Mouse (Mus musculus) left cerebral cortex, postnatal 36 days (tissue): ENCODE data around the gene Il11ra1. TPM values are rescaled to one million over a fixed set of nuclear protein-coding genes. Genes with fewer than 3 reads are reported as not detected.

ENCODE experiments used
- DNase-seq, 2 experiments: peaks; one replicate each; pipeline ENCODE4 v3.0.0; 2021 to 2022; ENCODE audit warnings: low spot score in 2 of 2, mixed read lengths in 1 of 2
- intact Hi-C: fragments of 180-260 bp; cut with DNase I; formaldehyde crosslinking; loops from one replicate; pipeline ENCODE4 v1.15.1; 2025
- total RNA-seq, 2 experiments: library from RNA; stranded (reverse); gene quantifications; 2 replicates each; pipeline ENCODE4 v1.2.3; 2021

Gene Il11ra1
- total RNA-seq, 2 experiments from 2014 or later = 35.6 to 39.2 TPM

- DNase-seq = no peak
Measured at GRCm38 (mm10) chr4:41704651-41705050, 4.9 kb downstream of the Il11ra1 start.

GRCm38 (mm10) chr4:41705922-41706754 lies 6.3 kb downstream of the Il11ra1 start:
- peak in 1 of 2 experiments; percentile 7 for DNase-seq
- intact Hi-C loops = loop anchor here (5.0 kb wide), 4 partner anchors 54 to 154 kb away; partner anchors contain the start of genes Dnaic1 and Fam219a

More at GRCm38 (mm10) chr4:41704651-41705050, 4.9 kb downstream of the Il11ra1 start:
- intact Hi-C loops = loop anchor here (5.0 kb wide), 4 partner anchors 52 to 152 kb away; partner anchors contain the start of genes Dnaic1 and Fam219a

- DNase-seq = peak; percentile 74 to 80
- intact Hi-C loops = loop anchor here (1.0 to 5.0 kb wide), 5 partner anchors 55 to 239 kb away; partner anchors contain the start of genes Dnaic1 and Fam219a
Measured at GRCm38 (mm10) chr4:41707011-41707535, 7.3 kb downstream of the Il11ra1 start.

- DNase-seq = no peak
Measured at GRCm38 (mm10) chr4:41708192-41708745, 8.5 kb downstream of the Il11ra1 start.

GRCm38 (mm10) chr4:41710229-41710628 lies 10.4 kb downstream of the Il11ra1 start:
- no peak for DNase-seq
- intact Hi-C loops = no loop called here

More at GRCm38 (mm10) chr4:41708192-41708745, 8.5 kb downstream of the Il11ra1 start:
- intact Hi-C loops = loop anchor here (5.0 kb wide), 4 partner anchors 56 to 156 kb away; partner anchors contain the start of genes Dnaic1 and Fam219a

GRCm38 (mm10) chr4:41711705-41712375 lies 12.1 kb downstream of the Il11ra1 start:
- no peak for DNase-seq
- intact Hi-C loops = no loop called here

GRCm38 (mm10) chr4:41712421-41713196 lies 12.8 kb downstream of the Il11ra1 start:
- intact Hi-C loops = no loop called here

GRCm38 (mm10) chr4:41713197-41714067 lies 13.6 kb downstream of the Il11ra1 start, which contains the start of gene Rpp25l:
Gene Rpp25l, minus strand, starts transcription at chr4:41713534.
- DNase-seq = peak; percentile 81 to 86
- intact Hi-C loops = loop anchor here (1.0 kb wide), 1 partner anchor 27 kb away; no protein-coding TSS in a partner anchor

More at GRCm38 (mm10) chr4:41712421-41713196, 12.8 kb downstream of the Il11ra1 start:
- peak in 1 of 2 experiments; percentile 39 for DNase-seq

GRCm38 (mm10) chr4:41714276-41714675 lies 14.5 kb downstream of the Il11ra1 start:
- DNase-seq = peak; percentile 65 to 72
- intact Hi-C loops = loop anchor here (1.0 kb wide), 1 partner anchor 26 kb away; no protein-coding TSS in a partner anchor

- no peak for DNase-seq
- intact Hi-C loops = no loop called here
Measured at GRCm38 (mm10) chr4:41715082-41715481, 15.3 kb downstream of the Il11ra1 start.

- DNase-seq = no peak
- intact Hi-C loops = no loop called here
Measured at GRCm38 (mm10) chr4:41715596-41715995, 15.8 kb downstream of the Il11ra1 start.

- intact Hi-C loops = no loop called here
- no peak for DNase-seq
Measured at GRCm38 (mm10) chr4:41716834-41717233, 17.0 kb downstream of the Il11ra1 start.

- peak; percentile 89 to 91 for DNase-seq
- intact Hi-C loops = no loop called here
Measured at GRCm38 (mm10) chr4:41722918-41723351, 23.1 kb downstream of the Il11ra1 start, which contains the start of gene Dctn3. Gene Dctn3, minus strand, starts transcription at chr4:41723170.

GRCm38 (mm10) chr4:41726826-41727621 lies 27.2 kb downstream of the Il11ra1 start:
- DNase-seq = peak in 1 of 2 experiments; percentile 39
- intact Hi-C loops = no loop called here

GRCm38 (mm10) chr4:41731052-41731765 lies 31.4 kb downstream of the Il11ra1 start, which contains the start of gene Arid3c:
Gene Arid3c, minus strand, starts transcription at chr4:41731142.
- intact Hi-C loops = no loop called here
- no peak for DNase-seq

GRCm38 (mm10) chr4:41737602-41738255 lies 37.9 kb downstream of the Il11ra1 start:
- peak; percentile 58 to 78 for DNase-seq
- intact Hi-C loops = no loop called here
